Mouse (Mus musculus) intestine, embryonic 15.5 days (tissue): ENCODE measurements around the gene Slc38a6. TPM values are rescaled to one million over a fixed set of nuclear protein-coding genes. Genes with fewer than 3 reads are reported as not detected.
A peak's percentile ranks its signal among the peaks of the same experiment; 100 is the strongest.

Experiments used
- ATAC-seq: fragments of 200-750 bp; cut with Nextera tagmentation; 2 replicates; pipeline ENCODE4 v1.8.0; 2017; ENCODE audit warnings: moderate TSS enrichment, moderate library complexity
- H3K27ac ChIP-seq: fragments of 300-500 bp; sonication (generic); 2 replicates; pipeline ENCODE4 v1.5.1; 2015; ENCODE audit warnings: mild to moderate bottlenecking, inconsistent platforms
- H3K27me3 ChIP-seq: fragments of 300-500 bp; sonication (generic); replicated peaks from 2 replicates; pipeline ENCODE4 v1.6.1; 2015; ENCODE audit warnings: inconsistent platforms
- H3K36me3 ChIP-seq: fragments of 300-500 bp; sonication (generic); 2 replicates; pipeline ENCODE4 v1.6.1; 2015; ENCODE audit warnings: inconsistent platforms
- H3K4me1 ChIP-seq: fragments of 300-500 bp; sonication (generic); replicated peaks from 2 replicates; pipeline ENCODE4 v1.6.1; 2015; ENCODE audit warnings: inconsistent platforms
- H3K4me2 ChIP-seq: fragments of 300-500 bp; sonication (generic); replicated peaks from 2 replicates; pipeline ENCODE4 v1.6.1; 2015; ENCODE audit warnings: mild to moderate bottlenecking, inconsistent platforms
- H3K4me3 ChIP-seq: fragments of 300-500 bp; sonication (generic); replicated peaks from 2 replicates; pipeline ENCODE4 v1.5.1; 2015; ENCODE audit warnings: inconsistent platforms
- H3K9ac ChIP-seq: fragments of 300-500 bp; sonication (generic); 2 replicates; pipeline ENCODE4 v1.6.1; 2015; ENCODE audit warnings: inconsistent platforms
- H3K9me3 ChIP-seq: fragments of 300-500 bp; sonication (generic); 2 replicates; pipeline ENCODE4 v1.6.1; 2016; ENCODE audit warnings: inconsistent platforms
- WGBS: fragments of 180-500 bp; shearing (Covaris S2); methylation state at CpG from one replicate; pipeline ENCODE4 v1.1.7; 2015; 5-methylcytosine and 5-hydroxymethylcytosine counted together
- polyA plus RNA-seq: library from polyadenylated mRNA; unstranded; fragments of >200 nt; fragmentation: Nextera tagmentation; extraction: Ambion mirVana; gene quantifications from 2 replicates; pipeline ENCODE4 v1.2.1, GENCODE M21; 2015

Slc38a6 gene
- polyA plus RNA-seq, 1 experiment from 2014 or later = 7.0 TPM

GRCm38 (mm10) chr12:73347202-73347601, 60.6 kb downstream of the Slc38a6 start:
- WGBS = 87% methylated on average over 7 of the region's 7 CpGs
- H3K9ac ChIP-seq = no peak overlapping the region
- no peak overlapping the region for H3K27ac ChIP-seq
- no peak overlapping the region for H3K4me2 ChIP-seq
- H3K4me1 ChIP-seq = no peaks in the 10 kb centered on the region; the same call in 1 of the 2 replicates
- no peak overlapping the region for H3K4me3 ChIP-seq
- H3K9me3 ChIP-seq = no peaks in the 10 kb centered on the region
- no peaks in the 10 kb centered on the region for H3K36me3 ChIP-seq
- ATAC-seq = no peak
- H3K27me3 ChIP-seq = no peaks in the 10 kb centered on the region

GRCm38 (mm10) chr12:73350466-73350865, 63.9 kb downstream of the Slc38a6 start:
- WGBS = 60% methylated on average over 7 of the region's 7 CpGs

GRCm38 (mm10) chr12:73350982-73351381, 64.4 kb downstream of the Slc38a6 start:
- H3K36me3 ChIP-seq = no peaks in the 10 kb centered on the region
- no peaks in the 10 kb centered on the region for H3K4me1 ChIP-seq
- no peaks in the 10 kb centered on the region for H3K9me3 ChIP-seq
- 0 out of 2 replicates have a peak overlapping the region, but pooled peaks have one; percentile 28 for H3K9ac ChIP-seq
- no peak for ATAC-seq
- no peak overlapping the region for H3K4me3 ChIP-seq
- WGBS = 30% methylated on average over 9 of the region's 9 CpGs
- H3K4me2 ChIP-seq = no peak overlapping the region; the same call in 1 of the 2 replicates
- H3K27me3 ChIP-seq = no peaks in the 10 kb centered on the region
- no peak overlapping the region; the same call in 1 of the 2 replicates for H3K27ac ChIP-seq

More at GRCm38 (mm10) chr12:73350466-73350865, 63.9 kb downstream of the Slc38a6 start:
- Histone ChIP-seq H3K36me3 (no peaks in the 10 kb centered on the region), H3K27me3 (no peaks in the 10 kb centered on the region), H3K27ac (no peak overlapping the region), H3K4me2 (no peak overlapping the region), H3K4me1 (no peaks in the 10 kb centered on the region), H3K9ac (no peak overlapping the region), H3K4me3 (no peak overlapping the region), H3K9me3 (no peaks in the 10 kb centered on the region)
- no peak for ATAC-seq

GRCm38 (mm10) chr12:73351746-73352145, 65.2 kb downstream of the Slc38a6 start:
- no peaks in the 10 kb centered on the region for H3K4me1 ChIP-seq
- no peaks in the 10 kb centered on the region for H3K9me3 ChIP-seq
- no peak overlapping the region for H3K27ac ChIP-seq
- ATAC-seq = no peak
- H3K9ac ChIP-seq = no peak overlapping the region
- 54% methylated on average over 14 of the region's 14 CpGs for WGBS
- no peaks in the 10 kb centered on the region for H3K36me3 ChIP-seq
- H3K27me3 ChIP-seq = no peaks in the 10 kb centered on the region
- H3K4me3 ChIP-seq = no peak overlapping the region
- no peak overlapping the region for H3K4me2 ChIP-seq

- H3K9me3 ChIP-seq = no peaks in the 10 kb centered on the region
- WGBS = 89% methylated on average over 5 of the region's 5 CpGs
- H3K9ac ChIP-seq = no peak overlapping the region
- no peaks in the 10 kb centered on the region for H3K4me1 ChIP-seq
- H3K27me3 ChIP-seq = no peaks in the 10 kb centered on the region
- no peaks in the 10 kb centered on the region for H3K36me3 ChIP-seq
- H3K27ac ChIP-seq = no peak overlapping the region
- H3K4me2 ChIP-seq = no peak overlapping the region
- no peak overlapping the region for H3K4me3 ChIP-seq
- no peak for ATAC-seq
Observed at GRCm38 (mm10) chr12:73353362-73353761, 66.8 kb downstream of the Slc38a6 start.

- 68% methylated on average over 4 of the region's 4 CpGs for WGBS
- Histone ChIP-seq H3K27ac (no peak overlapping the region), H3K9me3 (no peaks in the 10 kb centered on the region), H3K4me2 (no peak overlapping the region), H3K9ac (no peak overlapping the region), H3K4me1 (no peaks in the 10 kb centered on the region), H3K27me3 (no peaks in the 10 kb centered on the region), H3K36me3 (no peaks in the 10 kb centered on the region), H3K4me3 (no peak overlapping the region)
- no peak for ATAC-seq
Observed at GRCm38 (mm10) chr12:73354521-73354920, 67.9 kb downstream of the Slc38a6 start.

GRCm38 (mm10) chr12:73355084-73355775, 68.7 kb downstream of the Slc38a6 start:
- no peaks in the 10 kb centered on the region for H3K36me3 ChIP-seq
- 73% methylated on average over 14 of the region's 14 CpGs for WGBS
- ATAC-seq = no peak
- H3K9me3 ChIP-seq = no peaks in the 10 kb centered on the region
- no peaks in the 10 kb centered on the region for H3K4me1 ChIP-seq
- no peaks in the 10 kb centered on the region for H3K27me3 ChIP-seq
- H3K9ac ChIP-seq = no peak overlapping the region
- no peak overlapping the region for H3K27ac ChIP-seq
- no peak overlapping the region for H3K4me2 ChIP-seq
- H3K4me3 ChIP-seq = no peak overlapping the region

GRCm38 (mm10) chr12:73356696-73357095, 70.1 kb downstream of the Slc38a6 start:
- ATAC-seq = no peak
- 89% methylated on average over 2 of the region's 2 CpGs for WGBS
- Histone ChIP-seq H3K27me3 (no peaks in the 10 kb centered on the region), H3K4me2 (no peak overlapping the region), H3K27ac (no peak overlapping the region), H3K4me3 (no peak overlapping the region), H3K9me3 (no peaks in the 10 kb centered on the region), H3K9ac (no peak overlapping the region), H3K4me1 (no peaks in the 10 kb centered on the region), H3K36me3 (no peaks in the 10 kb centered on the region)

GRCm38 (mm10) chr12:73357311-73357710, 70.7 kb downstream of the Slc38a6 start:
- ATAC-seq = no peak
- Histone ChIP-seq H3K4me1 (no peaks in the 10 kb centered on the region), H3K4me2 (no peak overlapping the region), H3K9me3 (no peaks in the 10 kb centered on the region), H3K9ac (no peak overlapping the region), H3K4me3 (no peak overlapping the region), H3K27me3 (no peaks in the 10 kb centered on the region), H3K36me3 (no peaks in the 10 kb centered on the region), H3K27ac (no peak overlapping the region)
- WGBS = 68% methylated on average over 5 of the region's 5 CpGs

- no peaks in the 10 kb centered on the region for H3K9me3 ChIP-seq
- H3K27me3 ChIP-seq = no peaks in the 10 kb centered on the region
- H3K4me1 ChIP-seq = no peaks in the 10 kb centered on the region
- no peak overlapping the region for H3K9ac ChIP-seq
- H3K27ac ChIP-seq = no peak overlapping the region
- WGBS = 92% methylated on average over 3 of the region's 3 CpGs
- H3K36me3 ChIP-seq = no peaks in the 10 kb centered on the region
- ATAC-seq = no peak
- H3K4me2 ChIP-seq = no peak overlapping the region
- no peak overlapping the region for H3K4me3 ChIP-seq
Observed at GRCm38 (mm10) chr12:73357736-73358135, 71.2 kb downstream of the Slc38a6 start.

- 57% methylated on average over 2 of the region's 2 CpGs for WGBS
- no peak for ATAC-seq
Observed at GRCm38 (mm10) chr12:73358640-73359039, 72.1 kb downstream of the Slc38a6 start.

GRCm38 (mm10) chr12:73359520-73359919, 72.9 kb downstream of the Slc38a6 start:
- 80% methylated on average over 4 of the region's 4 CpGs for WGBS
- no peak for ATAC-seq
- Histone ChIP-seq H3K9me3 (no peaks in the 10 kb centered on the region), H3K4me2 (no peak overlapping the region), H3K9ac (no peak overlapping the region), H3K27ac (no peak overlapping the region), H3K4me1 (no peaks in the 10 kb centered on the region), H3K27me3 (no peaks in the 10 kb centered on the region), H3K36me3 (no peaks in the 10 kb centered on the region), H3K4me3 (no peak overlapping the region)

More at GRCm38 (mm10) chr12:73358640-73359039, 72.1 kb downstream of the Slc38a6 start:
- H3K4me1 ChIP-seq = no peaks in the 10 kb centered on the region
- H3K27me3 ChIP-seq = no peaks in the 10 kb centered on the region
- no peaks in the 10 kb centered on the region for H3K9me3 ChIP-seq
- H3K4me2 ChIP-seq = no peak overlapping the region
- H3K4me3 ChIP-seq = no peak overlapping the region
- H3K9ac ChIP-seq = no peak overlapping the region
- H3K36me3 ChIP-seq = no peaks in the 10 kb centered on the region
- H3K27ac ChIP-seq = no peak overlapping the region

GRCm38 (mm10) chr12:73361201-73361600, 74.6 kb downstream of the Slc38a6 start:
- Histone ChIP-seq H3K9ac (no peak overlapping the region), H3K27ac (no peak overlapping the region), H3K9me3 (no peaks in the 10 kb centered on the region), H3K4me1 (no peaks in the 10 kb centered on the region), H3K4me3 (no peak overlapping the region), H3K4me2 (no peak overlapping the region), H3K36me3 (no peaks in the 10 kb centered on the region), H3K27me3 (no peaks in the 10 kb centered on the region)
- 78% methylated on average over 11 of the region's 11 CpGs for WGBS
- ATAC-seq = no peak
